Mouse (Mus musculus) thymus, postnatal 14 days (tissue): ENCODE measurements around the gene Olfm3.

ENCODE experiments used
- DNase-seq: peaks from one replicate; pipeline ENCODE4 v3.0.0; 2021

The Olfm3 gene

DNA sequence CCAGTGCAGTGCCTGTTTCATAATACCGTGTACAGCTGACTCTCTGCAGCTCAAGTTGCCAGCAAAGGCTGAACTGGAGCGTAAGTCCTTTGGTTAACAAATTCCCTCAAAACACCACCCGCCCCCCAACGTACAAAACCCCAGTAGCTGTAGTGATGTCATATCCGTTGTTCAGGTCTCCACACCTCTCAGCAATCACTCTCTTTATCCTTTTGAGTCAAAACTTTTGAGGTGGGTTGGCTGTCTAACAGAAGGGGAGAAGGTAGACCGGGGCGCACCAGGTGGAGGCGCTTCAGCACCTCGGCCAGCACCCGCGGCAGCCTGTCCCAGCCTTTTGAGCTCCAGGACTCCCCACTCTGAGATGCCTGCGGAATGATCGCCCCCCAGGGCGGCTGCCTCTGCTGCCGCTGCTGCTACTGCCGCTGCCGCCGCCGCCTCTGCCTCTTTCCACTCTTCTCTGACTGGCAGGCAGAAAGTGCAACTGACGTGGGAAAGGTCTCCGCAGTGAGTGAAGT, at the start of gene Olfm3:
TSS of gene Olfm3 (plus strand) at position 155 of the 515 bp plus-strand sequence.
- peak; percentile 5 for DNase-seq

DNA sequence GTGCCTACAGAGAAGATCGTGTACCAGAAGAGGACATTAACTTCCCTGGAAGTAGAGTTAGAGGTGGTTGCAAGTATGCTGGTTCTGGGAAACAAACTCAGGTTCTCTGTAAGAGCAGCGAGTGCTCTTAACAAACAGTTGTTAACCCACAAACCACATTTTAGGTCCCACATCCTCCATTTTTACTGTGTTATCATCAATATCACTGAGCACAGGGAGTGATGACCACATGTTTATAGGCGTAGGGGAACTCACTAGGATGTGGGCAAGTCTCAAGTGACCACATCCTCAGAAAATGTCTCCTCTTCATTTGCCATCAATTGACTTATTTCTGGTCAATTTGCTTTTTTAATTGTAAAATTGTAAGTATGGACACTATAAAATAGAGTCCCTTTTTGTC, 14.1 kb upstream of the Olfm3 start:
- DNase-seq: no peak

DNA sequence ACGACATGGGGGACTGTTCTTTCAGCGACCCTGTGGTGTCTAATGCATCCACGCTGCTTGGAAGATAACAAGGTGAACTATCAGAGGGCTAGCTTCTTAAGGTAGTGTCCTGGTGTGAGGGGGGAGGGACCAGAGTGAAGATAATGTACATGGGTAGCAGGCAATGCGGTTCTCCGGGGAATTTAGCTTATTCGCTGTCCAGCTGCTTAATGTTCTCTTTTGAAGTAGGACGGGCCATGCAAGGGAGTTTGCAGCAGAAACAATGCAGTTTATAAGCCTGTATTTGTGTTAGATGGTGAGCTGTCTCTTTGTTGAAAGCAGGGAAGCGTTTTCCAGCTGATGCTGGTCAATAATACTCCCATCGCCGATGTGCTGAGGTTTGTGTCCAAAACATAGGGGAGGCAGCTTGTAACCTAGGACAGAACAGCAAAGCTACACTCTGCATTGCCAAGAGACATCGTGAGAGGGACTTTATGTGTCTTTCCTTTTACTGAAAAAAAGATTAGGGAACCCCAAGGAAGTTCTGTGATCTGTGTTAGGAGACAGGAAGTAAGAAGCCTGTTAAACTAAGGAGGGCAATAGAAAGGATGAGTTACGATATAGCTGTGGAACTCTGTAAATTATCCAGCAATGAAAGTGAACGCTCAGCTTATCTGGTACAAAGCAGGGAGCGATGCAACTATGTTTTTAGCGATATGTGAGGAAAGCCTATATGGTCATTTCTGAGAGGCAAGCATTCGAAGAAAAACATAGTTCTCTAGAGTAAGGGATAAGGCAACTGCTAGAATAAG, 950 bp downstream of the Olfm3 start:
- DNase-seq: no peak

DNA sequence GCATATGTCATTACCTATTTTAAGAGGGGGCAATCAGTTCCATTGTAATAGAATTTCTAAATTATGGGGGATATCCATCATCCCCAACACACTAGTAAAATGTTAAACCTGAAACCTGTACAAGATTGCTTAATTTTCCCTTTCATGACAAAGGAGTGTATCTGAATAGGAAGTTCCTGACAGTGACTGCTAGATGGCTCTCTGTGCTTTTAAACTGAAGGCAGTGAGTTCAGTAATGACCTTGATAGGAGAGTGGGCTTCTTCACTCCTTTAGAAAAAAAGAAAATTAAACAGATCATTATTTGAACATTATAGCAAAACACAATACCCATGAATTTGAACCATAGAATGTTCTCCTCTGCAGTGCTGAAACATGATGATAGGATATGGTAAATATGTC, 3.7 kb downstream of the Olfm3 start:
- DNase-seq: no peak

DNA sequence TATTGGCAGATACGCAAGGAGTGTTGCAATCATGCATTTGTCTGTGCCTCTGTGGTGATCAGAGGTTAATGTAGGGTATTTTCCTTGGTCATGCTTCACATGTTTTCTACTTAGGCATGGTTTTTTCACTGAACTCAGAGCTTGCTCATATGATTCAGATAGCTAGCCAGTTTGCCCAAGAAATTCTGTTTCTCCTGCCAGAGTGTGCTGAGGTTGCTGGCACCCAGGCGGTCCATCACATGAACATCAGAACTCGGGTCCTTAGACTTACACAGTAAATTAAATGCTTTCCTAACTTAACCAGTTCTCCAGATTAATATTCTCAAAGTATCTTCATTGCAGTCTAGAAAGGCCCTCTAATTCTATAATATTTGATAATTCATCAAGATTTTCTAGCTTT, 5.0 kb downstream of the Olfm3 start:
- DNase-seq: no peak

DNA sequence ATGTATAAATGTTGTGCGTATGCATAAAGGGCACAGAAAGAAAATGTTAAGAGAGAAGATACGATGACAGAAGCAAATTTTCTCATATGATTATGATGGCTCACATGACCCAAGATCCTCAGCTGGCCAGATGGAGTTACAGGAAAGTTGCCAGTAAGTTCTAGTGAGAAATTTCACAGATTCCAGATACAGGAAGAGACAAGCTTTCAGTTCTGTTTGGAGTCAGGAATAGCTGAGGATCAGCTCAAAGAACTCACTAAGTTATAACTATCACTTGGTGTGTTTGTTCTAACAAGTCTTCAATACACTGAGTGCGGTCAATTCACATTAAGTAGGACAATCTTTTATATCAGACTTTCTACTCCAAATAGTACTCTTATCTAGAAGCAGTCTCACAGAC, 16.2 kb downstream of the Olfm3 start:
- no peak for DNase-seq

DNA sequence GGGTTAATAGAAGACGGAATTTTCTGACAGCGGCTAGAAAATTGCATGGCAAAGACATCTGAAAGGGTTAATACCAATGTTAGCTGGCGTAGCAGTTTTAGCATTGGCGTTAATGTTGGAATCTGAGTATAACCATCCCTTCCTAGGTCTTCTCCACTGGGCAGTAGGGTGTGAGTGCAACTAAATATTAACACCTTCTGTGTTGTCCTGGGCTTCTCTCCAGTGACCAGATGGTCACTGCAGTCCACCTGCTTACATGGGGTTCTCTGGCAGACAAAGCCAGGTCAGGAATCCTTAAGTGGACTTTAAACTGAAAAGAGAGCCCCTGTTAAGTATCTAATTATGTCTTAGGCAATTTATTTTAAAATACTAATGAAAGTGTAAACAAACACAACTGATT, 25.7 kb downstream of the Olfm3 start:
- no peak for DNase-seq

DNA sequence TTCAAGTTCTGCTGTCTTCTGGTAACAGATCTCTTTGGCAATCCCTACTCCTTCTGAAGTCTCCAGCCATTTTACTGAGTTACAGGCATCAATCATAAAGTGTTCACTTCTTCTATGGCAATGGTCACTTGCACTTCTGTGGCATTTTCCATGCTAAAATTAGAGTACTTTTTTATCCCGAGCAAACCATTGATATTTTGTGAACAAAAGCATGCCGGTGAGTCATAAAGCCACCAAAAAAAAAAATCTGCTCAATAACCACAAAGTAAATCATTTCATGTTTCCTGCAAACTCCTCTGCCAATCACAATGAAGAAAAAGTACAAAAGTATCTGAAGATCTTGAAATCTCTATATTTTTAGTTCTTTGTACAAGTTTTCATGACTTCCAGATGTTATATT, 26.5 kb downstream of the Olfm3 start:
- DNase-seq: no peak

DNA sequence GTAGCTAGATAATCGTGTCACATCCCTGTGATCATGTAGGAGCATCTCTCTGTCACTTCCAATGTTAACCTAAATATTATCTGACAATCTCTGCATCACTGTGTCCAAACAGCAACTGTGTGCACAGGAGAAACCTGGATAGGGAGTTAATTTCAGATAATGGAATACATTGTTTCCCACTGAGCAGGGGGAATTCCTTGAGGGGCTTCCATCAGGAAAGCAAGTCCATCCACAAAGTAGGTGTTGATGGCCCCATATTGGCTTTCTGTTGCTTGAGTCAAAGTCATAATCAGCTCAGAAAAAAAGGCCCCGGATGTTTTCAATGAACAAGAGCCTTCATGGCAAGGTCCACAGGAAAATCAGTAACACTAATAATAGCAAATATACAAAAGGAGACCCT, 26.9 kb downstream of the Olfm3 start:
- DNase-seq: no peak

DNA sequence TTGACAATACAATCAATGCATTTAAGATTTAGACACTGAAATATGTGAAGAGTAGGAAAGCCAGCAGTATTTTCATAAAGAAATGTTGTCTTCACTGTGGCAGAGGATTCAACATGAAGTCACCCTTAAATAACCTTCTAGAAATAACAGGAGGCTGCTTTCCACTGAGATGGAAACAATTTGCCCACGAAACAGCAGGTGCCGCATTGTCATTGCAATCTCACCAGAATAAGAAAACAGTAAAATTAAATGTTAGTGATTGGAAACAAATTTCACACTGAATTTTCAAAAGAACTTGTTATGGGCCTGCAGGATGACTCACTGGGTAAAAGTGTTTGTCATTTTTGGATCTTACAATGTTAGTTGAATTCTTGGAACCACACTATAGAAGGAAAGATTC, 29.0 kb downstream of the Olfm3 start:
- no peak for DNase-seq

DNA sequence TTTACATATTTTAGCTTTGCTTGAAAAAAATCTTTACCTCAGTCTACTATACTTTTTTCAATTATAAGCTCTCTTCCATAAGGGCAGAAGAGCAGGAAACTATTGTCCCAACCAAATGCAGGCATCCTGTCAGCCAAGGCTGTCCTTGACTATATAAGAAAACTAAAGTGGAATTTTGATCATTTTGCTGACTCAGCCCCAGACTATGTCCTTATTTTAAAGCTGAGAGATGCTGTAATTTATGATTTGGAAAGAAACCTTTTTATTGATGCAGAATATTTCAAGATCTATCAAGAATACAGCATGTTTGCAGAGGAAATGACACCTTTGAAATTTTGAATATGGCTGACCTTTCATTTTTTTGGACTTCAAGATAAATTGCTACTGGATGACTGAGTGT, 51.0 kb downstream of the Olfm3 start:
- no peak for DNase-seq

DNA sequence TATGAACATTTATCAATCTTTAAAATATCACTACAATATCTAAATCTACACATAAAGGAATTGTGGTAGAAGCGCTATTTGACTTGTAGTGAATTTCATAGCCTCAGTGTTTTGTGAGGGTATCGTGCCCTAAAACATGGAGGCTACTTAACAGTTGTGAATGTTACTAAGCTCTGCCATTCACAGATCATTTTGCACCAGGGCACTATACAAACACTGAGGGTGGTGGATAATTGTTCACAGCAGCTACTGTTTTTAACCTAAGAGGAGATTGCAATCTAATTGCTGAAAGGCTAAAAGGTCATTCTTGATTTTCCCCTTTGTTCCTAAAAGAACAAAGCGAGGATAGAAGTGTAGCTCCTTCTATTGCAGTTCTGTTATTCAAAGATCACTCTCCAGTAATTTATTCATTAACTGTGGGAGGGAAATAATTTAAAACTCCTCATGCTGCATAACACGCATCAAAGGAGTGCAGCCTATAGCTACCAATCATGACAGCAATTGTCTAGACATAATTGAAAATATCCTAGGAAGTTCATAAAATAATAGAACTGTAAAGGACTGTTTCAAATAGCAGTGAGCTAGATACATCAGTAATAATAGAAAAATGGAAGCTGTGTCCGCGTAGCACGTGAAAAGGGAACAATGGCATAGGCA, 55.6 kb downstream of the Olfm3 start:
- DNase-seq: no peak

DNA sequence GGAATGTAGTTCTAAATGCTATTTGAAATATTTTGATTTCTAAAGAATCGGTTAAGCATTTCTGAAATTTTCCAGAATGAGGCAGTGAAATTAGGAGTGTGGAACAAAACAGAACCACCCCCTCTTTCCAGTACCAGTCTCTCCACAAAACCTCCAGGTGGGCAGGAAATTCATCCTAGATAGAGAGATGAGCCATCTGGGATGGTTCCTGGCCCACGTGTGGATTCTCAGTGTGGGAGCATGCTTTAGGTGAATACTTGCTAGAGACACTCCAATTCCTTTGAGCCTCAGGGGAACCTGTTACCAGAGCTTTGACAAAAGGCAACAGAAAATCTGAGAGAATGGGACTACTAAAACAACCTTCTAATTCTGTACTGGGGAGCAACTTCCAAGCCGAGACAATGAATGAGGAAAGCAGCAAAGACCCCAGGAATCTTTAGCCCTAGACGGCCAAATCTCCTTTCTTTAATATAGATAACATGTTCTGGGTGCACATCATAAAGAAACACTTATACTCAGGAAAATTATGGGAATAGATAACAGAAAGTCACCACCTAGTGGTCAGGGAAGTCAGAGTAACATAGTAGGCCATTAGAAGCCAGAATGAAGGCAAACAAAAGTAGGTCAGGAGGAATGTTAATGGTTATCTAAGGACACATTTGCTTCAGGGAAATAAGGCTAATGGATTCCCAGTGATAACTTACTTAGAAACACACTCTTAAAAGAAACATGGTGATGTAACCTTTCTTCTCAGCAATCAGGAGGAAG, 58.6 kb downstream of the Olfm3 start:
- DNase-seq: no peak

DNA sequence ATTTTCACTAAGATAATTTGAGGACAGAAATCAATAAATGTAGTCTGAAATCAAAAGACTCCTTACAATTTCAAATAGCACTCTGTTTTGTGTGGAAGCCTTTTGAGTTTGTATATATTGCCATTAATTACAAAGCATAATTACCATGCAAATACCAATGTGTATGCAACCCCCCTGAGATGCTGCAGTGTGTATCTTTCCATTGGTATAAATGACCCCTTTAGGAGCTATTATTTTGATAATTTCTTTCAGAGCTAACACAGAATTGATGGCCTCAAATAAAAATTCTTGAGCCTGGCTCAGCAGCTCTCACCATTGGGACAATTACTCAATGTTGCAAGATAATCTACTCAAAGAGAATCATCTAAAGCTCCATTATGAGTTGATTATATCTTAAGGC, 67.3 kb downstream of the Olfm3 start:
- DNase-seq: no peak

DNA sequence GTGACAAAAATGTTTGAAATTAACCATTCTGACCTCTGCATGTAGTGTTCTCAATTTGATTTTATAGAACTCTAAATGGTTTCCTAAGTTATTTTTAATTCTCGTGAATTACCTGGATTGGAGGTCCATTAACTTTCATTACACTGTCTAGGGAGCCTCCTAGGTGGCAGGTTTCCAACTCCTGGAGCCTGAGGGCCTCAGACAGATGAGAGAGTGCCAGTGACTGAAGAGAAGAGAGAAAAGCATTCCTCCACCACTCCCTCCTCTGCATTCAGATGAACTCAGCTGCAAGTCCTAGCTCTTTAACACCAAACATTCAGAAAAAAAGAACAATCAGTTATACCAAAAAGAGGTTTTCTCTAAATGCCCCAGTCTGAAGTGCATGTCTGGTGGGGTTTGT, 68.6 kb downstream of the Olfm3 start:
- DNase-seq: no peak

DNA sequence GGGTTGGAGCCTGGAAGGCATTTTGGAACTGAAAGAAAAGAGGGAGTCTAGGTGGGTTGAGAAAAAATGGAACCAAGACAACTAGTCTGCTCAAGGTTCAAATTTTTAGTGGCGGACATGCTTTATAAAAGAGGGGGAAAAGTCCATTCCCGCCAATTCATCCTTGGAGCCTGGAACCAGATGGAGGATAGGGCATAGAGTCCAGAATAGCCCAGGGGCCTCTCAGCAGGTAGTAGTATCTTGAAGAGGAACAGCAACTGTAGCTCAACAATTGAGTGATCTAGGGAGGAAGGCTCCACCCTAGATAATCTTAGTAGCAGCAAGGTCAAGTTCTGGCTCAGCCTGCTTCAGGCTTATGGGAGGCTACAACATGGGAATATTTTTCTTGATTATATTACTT, 87.0 kb downstream of the Olfm3 start:
- no peak for DNase-seq

DNA sequence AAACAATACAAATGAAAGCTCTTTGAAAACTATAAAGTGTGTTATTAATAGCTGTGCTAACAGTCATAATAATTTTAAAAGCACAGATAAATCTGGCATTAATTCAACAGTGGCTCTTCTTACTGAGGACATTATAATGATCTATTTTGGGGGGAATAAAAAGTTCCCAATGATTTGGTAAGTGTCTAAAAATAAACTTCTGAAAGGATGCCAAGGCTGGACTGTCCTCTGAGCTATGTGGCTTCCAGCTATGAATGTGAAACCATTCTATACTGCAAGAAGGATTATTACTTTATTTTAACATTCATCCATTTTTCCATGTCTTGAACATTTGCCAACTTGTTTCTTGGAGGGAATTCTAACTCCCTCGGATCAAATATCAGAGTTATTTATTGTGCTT, 92.1 kb downstream of the Olfm3 start:
- DNase-seq: no peak

DNA sequence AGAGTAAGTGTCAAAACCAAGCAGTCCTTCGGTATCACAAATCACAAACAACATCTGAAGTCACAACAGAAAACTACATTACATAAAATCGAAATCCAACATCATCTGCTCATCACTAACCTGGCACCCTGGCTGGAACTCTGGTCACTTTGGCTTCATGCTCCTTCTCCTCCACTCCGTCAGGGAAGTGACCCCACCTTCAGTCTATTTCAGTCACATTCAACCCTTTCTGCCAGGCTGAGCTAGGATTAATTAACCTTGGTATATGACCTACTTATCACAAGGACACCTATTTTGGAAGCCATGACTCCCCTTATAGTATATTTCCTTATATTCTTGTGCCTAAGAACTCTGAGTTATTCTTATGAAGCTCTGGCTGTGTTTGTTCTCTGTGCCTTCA, 123.7 kb downstream of the Olfm3 start:
- no peak for DNase-seq

DNA sequence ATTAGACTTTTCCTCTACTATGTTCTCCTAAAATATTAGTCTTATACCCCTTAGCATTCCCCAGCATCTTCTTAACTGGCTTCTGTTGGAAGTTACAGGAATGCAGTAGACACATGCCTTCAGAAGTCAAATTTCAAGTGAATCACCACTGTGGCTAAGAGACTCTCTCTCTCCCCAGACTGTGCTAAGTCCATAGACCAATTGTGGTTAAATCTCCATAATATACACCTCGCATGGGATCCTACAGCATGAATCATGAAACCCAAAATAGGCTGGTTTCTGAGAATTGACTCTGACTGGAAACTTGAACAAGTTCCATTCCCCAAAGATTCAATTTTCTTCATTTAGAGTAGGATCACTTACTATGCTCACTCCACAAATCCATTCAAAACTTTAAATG, 124.2 kb downstream of the Olfm3 start:
- no peak for DNase-seq

DNA sequence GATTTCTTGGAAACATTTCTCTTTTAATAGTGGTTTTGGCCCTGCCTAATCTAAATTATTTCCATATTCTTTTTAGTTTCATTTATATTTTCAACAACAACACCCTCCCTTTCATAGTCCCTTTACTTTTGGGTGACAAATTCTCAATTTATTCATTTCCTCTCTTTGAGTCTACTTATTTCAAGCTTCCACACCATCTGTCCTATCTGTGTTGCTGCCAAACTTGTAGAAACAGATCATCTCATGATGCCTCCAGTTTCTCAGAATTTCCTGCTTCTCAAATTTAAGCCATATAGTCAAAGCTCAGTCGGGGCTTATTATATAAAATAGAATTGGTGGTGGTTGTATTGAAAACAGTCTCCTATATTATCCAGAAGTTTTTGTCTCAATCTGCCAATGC, 124.7 kb downstream of the Olfm3 start:
- no peak for DNase-seq

DNA sequence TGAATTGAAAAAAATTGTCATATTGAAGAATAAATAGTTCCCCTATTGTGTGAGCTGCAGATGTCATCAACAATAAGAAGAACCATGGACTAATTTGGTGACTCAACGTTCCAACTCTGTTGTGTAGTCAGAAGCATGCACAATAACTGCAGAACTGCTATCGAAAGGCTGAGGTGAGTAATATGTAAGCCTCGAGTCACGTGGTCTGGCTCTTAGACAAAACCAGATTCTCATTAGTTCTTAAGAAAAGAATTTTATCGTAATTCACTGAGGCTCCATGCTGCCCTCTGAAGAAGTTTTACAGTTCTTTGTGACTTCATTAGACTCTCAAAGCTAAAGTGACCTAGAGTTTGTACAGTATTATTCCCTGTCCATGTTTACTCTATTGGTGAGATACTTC, 145.2 kb downstream of the Olfm3 start:
- DNase-seq: no peak

DNA sequence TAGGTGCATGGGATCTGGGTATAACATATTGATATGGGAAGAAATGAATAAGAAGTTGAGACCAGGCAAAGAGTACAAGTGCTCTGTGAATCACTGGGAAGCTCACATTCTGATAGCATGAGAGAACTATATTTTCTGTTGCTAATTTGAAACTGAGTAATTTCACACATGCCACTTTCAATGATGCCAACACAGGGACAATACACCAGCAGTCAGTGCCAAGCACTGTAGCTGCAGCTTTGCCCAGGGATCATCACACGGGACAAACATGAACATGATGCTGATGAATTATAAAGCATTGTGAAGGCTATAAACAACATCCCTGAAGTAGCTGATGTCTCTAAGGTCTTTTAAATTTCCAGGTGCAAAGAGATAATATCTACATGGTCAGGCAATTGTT, 161.0 kb downstream of the Olfm3 start:
- no peak for DNase-seq

DNA sequence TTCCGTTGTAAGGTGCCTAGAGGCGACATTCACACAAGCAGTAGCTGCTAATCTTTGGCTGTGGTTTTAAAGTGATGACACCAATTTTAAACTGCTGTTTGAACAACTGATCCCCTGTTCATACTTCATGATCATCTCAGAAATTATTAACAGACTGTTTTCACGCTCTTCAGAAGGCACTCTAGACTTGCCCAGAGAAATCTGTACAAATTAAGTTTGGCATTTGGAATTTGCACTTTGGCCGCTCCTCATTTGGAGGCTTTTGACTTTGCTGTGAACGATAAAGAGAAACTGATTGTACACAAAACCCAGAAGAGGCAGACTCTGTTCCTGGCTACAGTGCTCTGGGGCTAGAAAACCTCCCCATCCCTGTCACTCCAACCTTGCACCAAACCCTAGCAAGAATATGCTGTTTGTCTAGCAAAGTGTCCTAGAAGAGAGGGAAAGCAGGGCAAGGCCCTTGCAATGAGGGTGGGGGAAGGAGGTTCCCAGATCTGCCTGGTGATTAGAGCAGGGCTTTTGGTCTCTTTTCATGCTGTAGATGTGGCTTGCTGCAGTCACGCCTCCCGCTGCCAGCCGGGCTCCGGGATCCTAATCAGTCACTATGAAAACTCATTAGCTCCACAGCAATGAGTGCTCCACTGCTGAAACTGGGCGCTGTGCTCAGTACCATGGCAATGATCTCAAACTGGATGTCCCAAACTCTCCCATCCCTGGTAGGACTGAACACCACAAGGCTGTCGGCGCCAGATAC, 176.7 kb downstream of the Olfm3 start:
- no peak for DNase-seq
